Mouse (Mus musculus) lung, embryonic 14.5 days (tissue): ENCODE results near the gene Clasrp. TPM values are rescaled to one million over a fixed set of nuclear protein-coding genes. Genes with fewer than 3 reads are reported as not detected.
A peak's percentile ranks its signal among the peaks of the same experiment; 100 is the strongest.

Source experiments
- ATAC-seq: fragments of 200-750 bp; cut with Nextera tagmentation; 2 replicates; pipeline ENCODE4 v1.8.0; 2017; ENCODE audit warnings: mild to moderate bottlenecking, moderate TSS enrichment, moderate library complexity; ENCODE audit not compliant: insufficient read depth
- DNase-seq: peaks from one replicate; pipeline ENCODE4 v3.0.0-alpha.2; 2015
- H3K27ac ChIP-seq: fragments of 300-500 bp; sonication (generic); 2 replicates; pipeline ENCODE4 v1.5.1; 2014; ENCODE audit warnings: low read depth, mild to moderate bottlenecking, moderate library complexity
- H3K27me3 ChIP-seq: fragments of 300-500 bp; sonication (generic); 2 replicates; pipeline ENCODE4 v1.6.1; 2014; ENCODE audit warnings: low read length, control low read depth; ENCODE audit not compliant: insufficient read depth
- H3K36me3 ChIP-seq: fragments of 300-500 bp; sonication (generic); 2 replicates; pipeline ENCODE4 v1.6.1; 2014; ENCODE audit warnings: control low read depth; ENCODE audit not compliant: insufficient read depth
- H3K4me1 ChIP-seq: fragments of 300-500 bp; sonication (generic); 2 replicates; pipeline ENCODE4 v1.6.1; 2014; ENCODE audit warnings: antibody characterized with exemption, control low read depth; ENCODE audit not compliant: insufficient read depth
- H3K4me2 ChIP-seq: fragments of 300-500 bp; sonication (generic); 2 replicates; pipeline ENCODE4 v1.6.1; 2014; ENCODE audit warnings: mild to moderate bottlenecking
- H3K4me3 ChIP-seq: fragments of 300-500 bp; sonication (generic); 2 replicates; pipeline ENCODE4 v1.5.1; 2014; ENCODE audit warnings: low read depth, low read length
- H3K9ac ChIP-seq: fragments of 300-500 bp; sonication (generic); 2 replicates; pipeline ENCODE4 v1.6.1; 2014
- H3K9me3 ChIP-seq: fragments of 300-500 bp; sonication (generic); 2 replicates; pipeline ENCODE4 v1.6.1; 2016; ENCODE audit warnings: low read depth, low read length, control low read depth
- CTCF ChIP-seq: IDR thresholded peaks from 2 replicates; pipeline ENCODE4 v1.5.1; 2016; ENCODE audit warnings: antibody characterized with exemption, low read depth
- WGBS: fragments of 180-500 bp; shearing (Covaris S2); extraction: QIAGEN DNeasy Blood & Tissue Kit; methylation state at CpG from one replicate; pipeline ENCODE4 v1.1.7; 2014; 5-methylcytosine and 5-hydroxymethylcytosine counted together
- polyA plus RNA-seq: library from polyadenylated mRNA; unstranded; fragments of >200 nt; fragmentation: Nextera tagmentation; extraction: Ambion mirVana; gene quantifications from 2 replicates; pipeline ENCODE4 v1.2.1, GENCODE M21; 2014

Gene Clasrp
- polyA plus RNA-seq, 1 experiment from 2014 or later, result 51.5 TPM

GRCm38 (mm10) chr7:19623433-19623832 is 19.1 kb upstream of the Clasrp start:
- Histone ChIP-seq H3K27ac (no peak overlapping the region), H3K27me3 (peaks cover 4% of the 10 kb centered on the region; the same call in 1 of the 2 replicates), H3K36me3 (no peaks in the 10 kb centered on the region), H3K4me1 (no peaks in the 10 kb centered on the region), H3K4me2 (no peak overlapping the region), H3K4me3 (no peak overlapping the region), H3K9me3 (no peaks in the 10 kb centered on the region), H3K9ac (no peak overlapping the region)
- TF ChIP-seq CTCF, result no peak
- WGBS, result 54% methylated on average over 2 of the region's 2 CpGs
- DNase-seq (no peak), ATAC-seq (no peak)

- Histone ChIP-seq H3K9ac (no peak overlapping the region), H3K27ac (no peak overlapping the region), H3K27me3 (peaks cover 4% of the 10 kb centered on the region; the same call in 1 of the 2 replicates), H3K4me2 (no peak overlapping the region), H3K4me1 (no peaks in the 10 kb centered on the region), H3K4me3 (no peak overlapping the region), H3K9me3 (no peaks in the 10 kb centered on the region), H3K36me3 (no peaks in the 10 kb centered on the region)
- ATAC-seq (no peak), DNase-seq (no peak)
- WGBS, result 23% methylated on average over 6 of the region's 6 CpGs
- TF ChIP-seq CTCF, result no peak
These were observed 18.0 kb upstream of the Clasrp start for GRCm38 (mm10) chr7:19622241-19622640.

GRCm38 (mm10) chr7:19620811-19621210 is 16.5 kb upstream of the Clasrp start:
- Histone ChIP-seq H3K4me3 (no peak overlapping the region), H3K36me3 (no peaks in the 10 kb centered on the region), H3K27ac (no peak overlapping the region), H3K9me3 (no peaks in the 10 kb centered on the region), H3K27me3 (peaks cover 4% of the 10 kb centered on the region; the same call in 1 of the 2 replicates), H3K4me2 (no peak overlapping the region), H3K4me1 (no peaks in the 10 kb centered on the region), H3K9ac (no peak overlapping the region)
- 88% methylated on average over 7 of the region's 7 CpGs for WGBS
- no peak for ATAC-seq
- TF ChIP-seq CTCF, result no peak
- DNase-seq, result no peak

GRCm38 (mm10) chr7:19619004-19619801 is 14.9 kb upstream of the Clasrp start:
- peak overlapping the region; percentile 58 for H3K4me2 ChIP-seq
- ATAC-seq (peak; percentile 85), DNase-seq (peak; percentile 94)
- H3K9ac ChIP-seq, result peak overlapping the region; percentile 42
- peaks cover 4% of the 10 kb centered on the region; the same call in 1 of the 2 replicates for H3K27me3 ChIP-seq
- peak; percentile 91 for TF ChIP-seq CTCF
- H3K9me3 ChIP-seq, result no peaks in the 10 kb centered on the region
- no peak overlapping the region for H3K27ac ChIP-seq
- no peaks in the 10 kb centered on the region for H3K36me3 ChIP-seq
- H3K4me1 ChIP-seq, result no peaks in the 10 kb centered on the region
- peak overlapping the region; percentile 29 for H3K4me3 ChIP-seq
- 9% methylated on average over 35 of the region's 35 CpGs for WGBS

GRCm38 (mm10) chr7:19615036-19615577 is 10.8 kb upstream of the Clasrp start:
- Histone ChIP-seq H3K4me2 (no peak overlapping the region), H3K36me3 (no peaks in the 10 kb centered on the region), H3K27me3 (peaks cover 2% of the 10 kb centered on the region; the same call in 1 of the 2 replicates), H3K27ac (no peak overlapping the region), H3K9me3 (no peaks in the 10 kb centered on the region), H3K4me3 (no peak overlapping the region), H3K9ac (no peak overlapping the region), H3K4me1 (no peaks in the 10 kb centered on the region)
- ATAC-seq (no peak), DNase-seq (no peak)
- no peak for TF ChIP-seq CTCF
- WGBS, result 83% methylated on average over 12 of the region's 12 CpGs

- no peaks in the 10 kb centered on the region for H3K4me1 ChIP-seq
- WGBS, result 75% methylated on average over 5 of the region's 5 CpGs
- DNase-seq (no peak), ATAC-seq (no peak)
- no peak overlapping the region for H3K27ac ChIP-seq
- H3K9ac ChIP-seq, result no peak overlapping the region
- peak; percentile 14; the same call in 1 of the 2 replicates for TF ChIP-seq CTCF
- H3K4me2 ChIP-seq, result no peak overlapping the region
- H3K9me3 ChIP-seq, result no peaks in the 10 kb centered on the region
- H3K4me3 ChIP-seq, result no peak overlapping the region
- H3K27me3 ChIP-seq, result no peaks in the 10 kb centered on the region
- H3K36me3 ChIP-seq, result no peaks in the 10 kb centered on the region
These were observed 6.7 kb upstream of the Clasrp start for GRCm38 (mm10) chr7:19610969-19611368.

- no peak overlapping the region for H3K4me3 ChIP-seq
- H3K4me2 ChIP-seq, result no peak overlapping the region
- WGBS, result 93% methylated on average over 12 of the region's 12 CpGs
- peak; percentile 12; the same call in 1 of the 2 replicates for TF ChIP-seq CTCF
- no peak overlapping the region for H3K9ac ChIP-seq
- H3K27ac ChIP-seq, result no peak overlapping the region
- ATAC-seq, result no peak
- no peaks in the 10 kb centered on the region for H3K27me3 ChIP-seq
- DNase-seq, result no peak
- no peaks in the 10 kb centered on the region for H3K9me3 ChIP-seq
- H3K4me1 ChIP-seq, result no peaks in the 10 kb centered on the region
- no peaks in the 10 kb centered on the region for H3K36me3 ChIP-seq
These were observed 5.5 kb upstream of the Clasrp start for GRCm38 (mm10) chr7:19609641-19610332.
